Comparison of ENCODE assay signal across 8 mouse cellular contexts in genomic region chr17:26781610-26782043, GRCm38 (mm10). TPM values are rescaled to one million over a fixed set of nuclear protein-coding genes. Genes with fewer than 3 reads are reported as not detected.
A peak's percentile ranks its signal among the peaks of the same experiment; 100 is the strongest.
DNase-seq lines count a peak whose midpoint lies in the region; ATAC-seq and TF ChIP-seq lines count a peak whose summit lies in the region.

No protein-coding gene starts in this region.

- TF ChIP-seq CTCF in spleen, adult 2 months (IDR thresholded peaks at IDR 0.05; ENCODE audit: extremely low read depth, insufficient read depth, insufficient read length, insufficient replicate concordance): no peak
- no peak for TF ChIP-seq CTCF in small intestine, adult 2 months (IDR thresholded peaks at IDR 0.05; ENCODE audit: extremely low read depth, insufficient read length, insufficient replicate concordance, low read depth, low read length)

- H3K9me3 ChIP-seq in heart, embryonic 16.5 days (replicated peaks; ENCODE audit: control insufficient read depth, low read length): no peaks in the 10 kb centered on the region
- H3K9me3 ChIP-seq in limb, embryonic 13.5 days: no peaks in the 10 kb centered on the region

- no peak for DNase-seq in spleen, adult 2 months (ENCODE audit: low read depth in 1 of 2, low spot score in 2 of 2)
- no peak for DNase-seq in spleen, postnatal 36 days (ENCODE audit: low spot score in 2 of 2)
- DNase-seq in urinary bladder, postnatal 10 days (ENCODE audit: low spot score): no peak
- no peak for DNase-seq in left cerebral cortex, adult 9 months (ENCODE audit: low spot score in 2 of 2)
- DNase-seq in spleen, postnatal 4 days (ENCODE audit: low spot score in 2 of 2): no peak

- peak overlapping the region; percentile 96 for H3K4me3 ChIP-seq in spleen, adult 2 months (ENCODE audit: extremely low read depth, insufficient read depth, insufficient read length)
- peak overlapping the region; percentile 79 for H3K4me3 ChIP-seq in heart, embryonic 16.5 days (ENCODE audit: low read length)
- H3K4me3 ChIP-seq in limb, embryonic 13.5 days: peak overlapping the region; percentile 73
- H3K4me3 ChIP-seq in small intestine, adult 2 months (ENCODE audit: low read depth, low read length): peak overlapping the region; percentile 90

- peak overlapping the region; percentile 87 for H3K9ac ChIP-seq in heart, embryonic 16.5 days (ENCODE audit: low read length)
- H3K9ac ChIP-seq in limb, embryonic 13.5 days: peak overlapping the region; percentile 82

- 18% methylated on average over 5 of the region's 5 CpGs for WGBS in spleen, adult 2 months
- 14% methylated on average over 5 of the region's 5 CpGs for WGBS in heart, embryonic 16.5 days
- 11% methylated on average over 5 of the region's 5 CpGs for WGBS in limb, embryonic 13.5 days
- WGBS in small intestine, adult 2 months: 3% methylated on average over 5 of the region's 5 CpGs

- H3K27ac ChIP-seq in spleen, adult 2 months (ENCODE audit: insufficient read depth, low read length): 0 out of 2 replicates have a peak overlapping the region, but pooled peaks have one; percentile 26
- peak overlapping the region; percentile 93 for H3K27ac ChIP-seq in heart, embryonic 16.5 days (ENCODE audit: low read length)
- H3K27ac ChIP-seq in limb, embryonic 13.5 days: peak overlapping the region; percentile 94
- H3K27ac ChIP-seq in small intestine, adult 2 months (ENCODE audit: insufficient read depth, low read depth, low read length): peak overlapping the region; percentile 95

- peak overlapping the region; percentile 66 for H3K4me2 ChIP-seq in heart, embryonic 16.5 days (ENCODE audit: low read depth, low read length)
- peak overlapping the region; percentile 83 for H3K4me2 ChIP-seq in limb, embryonic 13.5 days (replicated peaks)

- peaks cover 15% of the 10 kb centered on the region for H3K36me3 ChIP-seq in spleen, adult 2 months (ENCODE audit: control insufficient read depth, insufficient read depth, low read length)
- H3K36me3 ChIP-seq in heart, embryonic 16.5 days (ENCODE audit: control insufficient read depth, insufficient read depth): peaks cover 21% of the 10 kb centered on the region
- peaks cover 33% of the 10 kb centered on the region for H3K36me3 ChIP-seq in limb, embryonic 13.5 days
- H3K36me3 ChIP-seq in small intestine, adult 2 months (ENCODE audit: control insufficient read depth, insufficient read depth, low read length): peaks cover 19% of the 10 kb centered on the region; the same call in 1 of the 2 replicates

- H3K4me1 ChIP-seq in spleen, adult 2 months (ENCODE audit: control insufficient read depth, insufficient read depth, insufficient read length): peaks cover 2% of the 10 kb centered on the region; the same call in 1 of the 2 replicates
- H3K4me1 ChIP-seq in heart, embryonic 16.5 days (ENCODE audit: control insufficient read depth, insufficient read depth, low read length): peaks cover 9% of the 10 kb centered on the region
- peaks cover 14% of the 10 kb centered on the region for H3K4me1 ChIP-seq in limb, embryonic 13.5 days
- H3K4me1 ChIP-seq in small intestine, adult 2 months (ENCODE audit: control insufficient read depth, insufficient read depth, insufficient read length, low read length): no peaks in the 10 kb centered on the region

- no peak; the same call in 1 of the 2 replicates for ATAC-seq in heart, embryonic 16.5 days (replicated peaks; ENCODE audit: extremely low read depth, insufficient read depth, low FRiP score)
- no peak for ATAC-seq in limb, embryonic 13.5 days (ENCODE audit: low FRiP score, low read depth)

- no peaks in the 10 kb centered on the region for H3K27me3 ChIP-seq in spleen, adult 2 months (ENCODE audit: control insufficient read depth, insufficient read depth, low read length)
- no peaks in the 10 kb centered on the region for H3K27me3 ChIP-seq in heart, embryonic 16.5 days (ENCODE audit: control insufficient read depth, insufficient read depth, low read length)
- no peaks in the 10 kb centered on the region for H3K27me3 ChIP-seq in limb, embryonic 13.5 days
- H3K27me3 ChIP-seq in small intestine, adult 2 months (ENCODE audit: control insufficient read depth, insufficient read depth, low read length): no peaks in the 10 kb centered on the region

- TF ChIP-seq POLR2A in spleen, adult 2 months (IDR thresholded peaks at IDR 0.05; ENCODE audit: low read depth, low read length): no peak
- no peak for TF ChIP-seq POLR2A in small intestine, adult 2 months (IDR thresholded peaks at IDR 0.05; ENCODE audit: low read depth, low read length)

RNA-seq across cellular contexts. Expression of gene Bnip1, which starts 0.8 kb away (rescaled TPM):
- polyA plus RNA-seq in spleen, adult 2 months (2012; rRNA removed): 16.6 and 17.2 TPM in 2 replicates
- polyA plus RNA-seq in heart, embryonic 16.5 days (2015; fragmentation: Nextera tagmentation; extraction: Ambion mirVana): 56.8 and 56.9 TPM in 2 replicates
- 56.2 and 61.8 TPM in 2 replicates for polyA plus RNA-seq in limb, embryonic 13.5 days (2015; fragmentation: Nextera tagmentation; extraction: Ambion mirVana)
- polyA plus RNA-seq in small intestine, adult 2 months (2012; rRNA removed): 9.7 and 14.4 TPM in 2 replicates

Comparison
In these comparisons a context has a peak if more than half of its experiments do, and no peak if none do; other contexts are left out.
1. H3K27ac ChIP-seq: peak in every context shown above with its lines; median percentile 95 in small intestine, adult 2 months; 94 in limb, embryonic 13.5 days; 93 in heart, embryonic 16.5 days; 26 in spleen, adult 2 months.